Mouse (Mus musculus): ENCODE data around the gene Cfap69.

DNA sequence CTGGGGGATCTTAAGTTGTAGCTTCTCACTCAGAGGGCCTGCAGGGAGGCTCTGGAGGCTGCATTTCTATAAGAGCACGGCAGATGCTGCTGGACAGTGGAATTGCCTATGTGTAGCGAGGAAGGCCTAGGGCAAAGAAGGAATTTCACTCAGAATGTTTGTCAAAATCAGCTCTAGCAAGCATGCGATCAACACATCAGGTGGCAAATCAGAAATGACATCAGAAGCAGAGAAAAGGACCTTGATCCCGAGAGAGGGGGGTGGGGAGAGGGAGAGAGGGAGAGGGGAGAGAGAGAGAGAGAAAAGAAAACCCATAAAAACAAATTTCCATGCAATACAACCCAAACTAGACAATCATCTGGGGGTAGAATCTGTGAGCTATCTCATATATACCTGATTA lies 19.3 kb upstream of the Cfap69 start:
- TF ChIP-seq CTCF (IDR thresholded peaks at IDR 0.05; ENCODE audit: low read depth) (no peak), EP300 (IDR thresholded peaks at IDR 0.05; ENCODE audit: low read depth) (no peak)
